Mouse (Mus musculus) midbrain, postnatal 0 days (tissue): ENCODE measurements at regions not wholly inside any gene's neighbourhood (a gene's known extent, or its start where the extent isn't known, plus 50 kb on each side); places are given as distances from the start of the nearest gene placed in this dataset.

Experiments
- ATAC-seq: fragments of 200-750 bp; cut with Nextera tagmentation; 2 replicates; pipeline ENCODE4 v1.8.0; 2017; ENCODE audit warnings: moderate number of reproducible peaks, mild to moderate bottlenecking, moderate TSS enrichment, moderate library complexity; ENCODE audit not compliant: low FRiP score
- DNase-seq: peaks from one replicate; pipeline ENCODE4 v3.0.0-alpha.2; 2015; ENCODE audit warnings: low spot score
- H3K27ac ChIP-seq: fragments of 300-500 bp; sonication (generic); 2 replicates; pipeline ENCODE4 v1.5.1; 2014; ENCODE audit warnings: low read depth, mild to moderate bottlenecking, low read length, mixed read lengths
- H3K27me3 ChIP-seq: fragments of 300-500 bp; sonication (generic); 2 replicates; pipeline ENCODE4 v1.6.1; 2014; ENCODE audit warnings: low read length, control low read depth, mixed read lengths; ENCODE audit not compliant: insufficient read depth
- H3K36me3 ChIP-seq: fragments of 300-500 bp; sonication (generic); 2 replicates; pipeline ENCODE4 v1.6.1; 2014; ENCODE audit warnings: low read length, control low read depth, mixed read lengths; ENCODE audit not compliant: insufficient read depth
- H3K4me1 ChIP-seq: fragments of 300-500 bp; sonication (generic); 2 replicates; pipeline ENCODE4 v1.6.1; 2014; ENCODE audit warnings: mild to moderate bottlenecking, control low read depth, antibody characterized with exemption, low read length, mixed read lengths; ENCODE audit not compliant: insufficient read depth
- H3K4me2 ChIP-seq: fragments of 300-500 bp; sonication (generic); 2 replicates; pipeline ENCODE4 v1.6.1; 2014; ENCODE audit warnings: low read depth, mild to moderate bottlenecking, low read length, mixed read lengths; ENCODE audit not compliant: poor library complexity, severe bottlenecking
- H3K4me3 ChIP-seq: fragments of 300-500 bp; sonication (generic); 2 replicates; pipeline ENCODE4 v1.5.1; 2014; ENCODE audit warnings: low read depth, mild to moderate bottlenecking, low read length, moderate library complexity
- H3K9ac ChIP-seq: fragments of 300-500 bp; sonication (generic); replicated peaks from 2 replicates; pipeline ENCODE4 v1.6.1; 2014; ENCODE audit warnings: mild to moderate bottlenecking, low read length, moderate library complexity, mixed read lengths; ENCODE audit not compliant: poor library complexity, severe bottlenecking
- H3K9me3 ChIP-seq: fragments of 300-500 bp; sonication (generic); 2 replicates; pipeline ENCODE4 v1.6.1; 2016; ENCODE audit warnings: low read length, control low read depth
- CTCF ChIP-seq: IDR thresholded peaks from 2 replicates; pipeline ENCODE4 v1.5.1; 2016; ENCODE audit warnings: antibody characterized with exemption, mild to moderate bottlenecking
- WGBS: fragments of 180-500 bp; shearing (Covaris S2); extraction: QIAGEN DNeasy Blood & Tissue Kit; methylation state at CpG from one replicate; pipeline ENCODE4 v1.1.7; 2014; 5-methylcytosine and 5-hydroxymethylcytosine counted together

- H3K9ac ChIP-seq, result no peak overlapping the region
- no peak overlapping the region for H3K27ac ChIP-seq
- no peaks in the 10 kb centered on the region for H3K36me3 ChIP-seq
- DNase-seq, result no peak
- no peak for TF ChIP-seq CTCF
- no peaks in the 10 kb centered on the region for H3K27me3 ChIP-seq
- H3K4me2 ChIP-seq, result no peak overlapping the region
- no peak for ATAC-seq
- no peaks in the 10 kb centered on the region for H3K9me3 ChIP-seq
- WGBS, result 68% methylated on average over 1 of the region's 1 CpGs
- no peaks in the 10 kb centered on the region for H3K4me1 ChIP-seq
- H3K4me3 ChIP-seq, result no peak overlapping the region
Observed at GRCm38 (mm10) chr12:39257571-39257970, 478.4 kb downstream of the Etv1 start.

DNA sequence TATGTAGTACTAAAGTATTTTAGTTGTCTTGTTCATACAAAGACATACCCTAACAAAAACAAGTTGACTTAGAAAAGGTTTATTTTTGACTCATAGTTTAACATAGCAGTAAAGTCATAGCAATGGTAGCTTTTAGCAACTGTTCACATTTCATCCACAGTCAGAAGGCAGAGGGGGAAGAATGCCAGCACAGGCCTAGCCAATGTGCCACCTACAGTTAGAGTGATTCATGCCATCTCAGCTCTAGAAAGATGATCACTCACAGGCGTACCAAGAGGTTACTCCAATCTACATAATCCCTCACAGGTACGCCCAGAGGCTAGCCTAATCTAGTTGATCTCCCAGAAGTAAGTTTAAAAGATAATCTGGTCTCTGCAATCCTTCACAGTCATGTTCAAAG, 510.5 kb downstream of the Etv1 start:
- ATAC-seq (no peak), DNase-seq (no peak)
- H3K27ac ChIP-seq, result no peak overlapping the region
- H3K9ac ChIP-seq, result no peak overlapping the region
- no peaks in the 10 kb centered on the region for H3K4me1 ChIP-seq
- WGBS, result 81% methylated on average over 2 of the region's 2 CpGs
- no peaks in the 10 kb centered on the region for H3K36me3 ChIP-seq
- H3K9me3 ChIP-seq, result no peaks in the 10 kb centered on the region
- no peak overlapping the region for H3K4me3 ChIP-seq
- no peak overlapping the region for H3K4me2 ChIP-seq
- TF ChIP-seq CTCF, result no peak
- no peaks in the 10 kb centered on the region for H3K27me3 ChIP-seq

- DNase-seq (peak; percentile 51), ATAC-seq (no peak)
- H3K9ac ChIP-seq, result no peak overlapping the region
- H3K9me3 ChIP-seq, result no peaks in the 10 kb centered on the region
- WGBS, result 32% methylated on average over 13 of the region's 13 CpGs
- H3K4me2 ChIP-seq, result no peak overlapping the region
- no peak for TF ChIP-seq CTCF
- H3K4me1 ChIP-seq, result no peaks in the 10 kb centered on the region
- no peak overlapping the region for H3K4me3 ChIP-seq
- no peak overlapping the region for H3K27ac ChIP-seq
- no peaks in the 10 kb centered on the region for H3K27me3 ChIP-seq
- no peaks in the 10 kb centered on the region for H3K36me3 ChIP-seq
Observed at GRCm38 (mm10) chr12:39301351-39302212, 522.4 kb downstream of the Etv1 start.

GRCm38 (mm10) chr12:39302213-39302591, 523.0 kb downstream of the Etv1 start:
- Histone ChIP-seq H3K27ac (no peak overlapping the region), H3K36me3 (no peaks in the 10 kb centered on the region), H3K4me2 (no peak overlapping the region), H3K27me3 (no peaks in the 10 kb centered on the region), H3K4me1 (no peaks in the 10 kb centered on the region), H3K9me3 (no peaks in the 10 kb centered on the region), H3K4me3 (no peak overlapping the region), H3K9ac (no peak overlapping the region)
- DNase-seq, result peak; percentile 50
- 58% methylated on average over 2 of the region's 2 CpGs for WGBS
- ATAC-seq, result no peak
- TF ChIP-seq CTCF, result no peak

- no peak overlapping the region for H3K9ac ChIP-seq
- TF ChIP-seq CTCF, result no peak
- no peak for DNase-seq
- H3K4me3 ChIP-seq, result no peak overlapping the region
- no peaks in the 10 kb centered on the region for H3K27me3 ChIP-seq
- ATAC-seq, result no peak
- H3K4me2 ChIP-seq, result no peak overlapping the region
- H3K4me1 ChIP-seq, result no peaks in the 10 kb centered on the region
- WGBS, result 84% methylated on average over 1 of the region's 1 CpGs
- no peaks in the 10 kb centered on the region for H3K36me3 ChIP-seq
- H3K9me3 ChIP-seq, result no peaks in the 10 kb centered on the region
- H3K27ac ChIP-seq, result no peak overlapping the region
Observed at GRCm38 (mm10) chr12:39307746-39308145, 528.6 kb downstream of the Etv1 start.

- ATAC-seq, result no peak
- peak; percentile 13 for DNase-seq
- H3K4me3 ChIP-seq, result no peak overlapping the region
- WGBS, result 63% methylated on average over 3 of the region's 3 CpGs
- no peaks in the 10 kb centered on the region for H3K27me3 ChIP-seq
- H3K9me3 ChIP-seq, result no peaks in the 10 kb centered on the region
- no peaks in the 10 kb centered on the region for H3K4me1 ChIP-seq
- no peak for TF ChIP-seq CTCF
- no peak overlapping the region for H3K4me2 ChIP-seq
- H3K9ac ChIP-seq, result no peak overlapping the region
- H3K27ac ChIP-seq, result no peak overlapping the region
- no peaks in the 10 kb centered on the region for H3K36me3 ChIP-seq
Observed at GRCm38 (mm10) chr12:39309905-39310304, 530.7 kb downstream of the Etv1 start.
